Mouse (Mus musculus) intestine, embryonic 16.5 days (tissue): ENCODE data around the gene Galnt2. TPM values are rescaled to one million over a fixed set of nuclear protein-coding genes. Genes with fewer than 3 reads are reported as not detected.

Source experiments
- ATAC-seq: fragments of 200-750 bp; cut with Nextera tagmentation; 2 replicates; pipeline ENCODE4 v1.8.0; 2017; ENCODE audit warnings: moderate TSS enrichment, moderate library complexity
- H3K27ac ChIP-seq: fragments of 300-500 bp; sonication (generic); 2 replicates; pipeline ENCODE4 v1.5.1; 2014; ENCODE audit warnings: mild to moderate bottlenecking, low read length
- H3K27me3 ChIP-seq: fragments of 300-500 bp; sonication (generic); replicated peaks from 2 replicates; pipeline ENCODE4 v1.6.1; 2014; ENCODE audit warnings: low read length, control low read depth, mixed read lengths; ENCODE audit not compliant: control insufficient read depth, insufficient read depth
- H3K36me3 ChIP-seq: fragments of 300-500 bp; sonication (generic); 2 replicates; pipeline ENCODE4 v1.6.1; 2014; ENCODE audit warnings: low read length, control low read depth; ENCODE audit not compliant: control insufficient read depth, insufficient read depth
- H3K4me1 ChIP-seq: fragments of 300-500 bp; sonication (generic); 2 replicates; pipeline ENCODE4 v1.6.1; 2014; ENCODE audit warnings: low read length, control low read depth, mixed read lengths; ENCODE audit not compliant: control insufficient read depth, insufficient read depth
- H3K4me2 ChIP-seq: fragments of 300-500 bp; sonication (generic); 2 replicates; pipeline ENCODE4 v1.6.1; 2014; ENCODE audit warnings: low read depth, low read length, control low read depth
- H3K4me3 ChIP-seq: fragments of 300-500 bp; sonication (generic); 2 replicates; pipeline ENCODE4 v1.5.1; 2014; ENCODE audit warnings: mild to moderate bottlenecking, low read length
- H3K9ac ChIP-seq: fragments of 300-500 bp; sonication (generic); 2 replicates; pipeline ENCODE4 v1.6.1; 2014; ENCODE audit warnings: low read depth, low read length
- H3K9me3 ChIP-seq: fragments of 300-500 bp; sonication (generic); 2 replicates; pipeline ENCODE4 v1.6.1; 2016; ENCODE audit warnings: low read length, control low read depth; ENCODE audit not compliant: control insufficient read depth
- WGBS: fragments of 180-500 bp; shearing (Covaris S2); extraction: QIAGEN DNeasy Blood & Tissue Kit; methylation state at CpG from one replicate; pipeline ENCODE4 v1.1.7; 2014; 5-methylcytosine and 5-hydroxymethylcytosine counted together
- polyA plus RNA-seq: library from polyadenylated mRNA; unstranded; fragments of >200 nt; fragmentation: Nextera tagmentation; extraction: Ambion mirVana; gene quantifications from 2 replicates; pipeline ENCODE4 v1.2.1, GENCODE M21; 2015

Galnt2 gene
- polyA plus RNA-seq, 1 experiment from 2014 or later: 35.9 TPM

DNA sequence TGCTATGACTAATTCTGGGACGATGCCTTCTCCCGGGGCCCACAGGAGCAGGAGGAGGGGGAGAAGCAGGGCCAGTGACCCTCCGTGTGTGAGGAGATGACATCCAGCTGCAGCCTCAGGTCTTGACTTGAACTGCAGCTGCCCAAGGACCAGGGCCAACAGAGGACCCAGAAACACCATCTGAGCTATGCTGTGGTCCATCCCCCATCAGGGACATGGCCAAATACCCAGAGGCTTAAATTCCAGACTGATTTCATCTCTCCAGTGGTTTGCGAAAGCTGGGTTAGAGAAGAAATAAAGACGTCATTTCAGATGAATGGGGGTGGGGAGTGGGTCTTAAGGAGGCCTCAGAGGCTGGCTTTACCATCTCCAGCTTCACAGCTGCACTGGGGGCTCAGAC is 35.0 kb upstream of the Galnt2 start:
- no peak overlapping the region for H3K9ac ChIP-seq
- no peaks in the 10 kb centered on the region for H3K9me3 ChIP-seq
- no peaks in the 10 kb centered on the region for H3K36me3 ChIP-seq
- WGBS: 34% methylated on average over 5 of the region's 5 CpGs
- H3K27me3 ChIP-seq: no peaks in the 10 kb centered on the region
- H3K27ac ChIP-seq: no peak overlapping the region
- H3K4me2 ChIP-seq: no peak overlapping the region
- H3K4me1 ChIP-seq: peaks cover 9% of the 10 kb centered on the region
- H3K4me3 ChIP-seq: no peak overlapping the region
- peak; percentile 69 for ATAC-seq

DNA sequence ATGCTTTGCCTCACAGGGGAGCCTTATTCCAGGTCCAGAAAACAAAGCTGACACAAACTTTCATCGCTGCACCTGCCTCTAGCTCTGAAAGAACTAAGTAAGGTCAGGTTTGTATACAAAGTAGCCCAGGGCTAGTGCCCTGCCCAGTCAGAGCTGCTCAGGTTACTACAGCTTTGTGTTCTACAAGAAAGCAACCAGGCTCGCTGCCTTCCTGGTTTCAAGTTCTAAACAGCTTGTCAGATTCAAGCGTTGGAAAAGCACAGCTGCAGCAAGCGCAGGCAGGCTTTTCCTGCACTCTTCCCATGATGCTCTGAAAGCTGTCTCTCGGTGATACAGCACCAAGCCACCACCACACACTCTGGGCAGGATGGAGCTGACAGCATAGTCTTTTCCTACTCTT is 34.4 kb upstream of the Galnt2 start:
- H3K36me3 ChIP-seq: no peaks in the 10 kb centered on the region
- peaks cover 9% of the 10 kb centered on the region for H3K4me1 ChIP-seq
- no peaks in the 10 kb centered on the region for H3K9me3 ChIP-seq
- no peak overlapping the region for H3K4me3 ChIP-seq
- no peak for ATAC-seq
- H3K27ac ChIP-seq: no peak overlapping the region
- H3K27me3 ChIP-seq: no peaks in the 10 kb centered on the region
- H3K9ac ChIP-seq: no peak overlapping the region
- WGBS: 30% methylated on average over 5 of the region's 5 CpGs
- H3K4me2 ChIP-seq: no peak overlapping the region

DNA sequence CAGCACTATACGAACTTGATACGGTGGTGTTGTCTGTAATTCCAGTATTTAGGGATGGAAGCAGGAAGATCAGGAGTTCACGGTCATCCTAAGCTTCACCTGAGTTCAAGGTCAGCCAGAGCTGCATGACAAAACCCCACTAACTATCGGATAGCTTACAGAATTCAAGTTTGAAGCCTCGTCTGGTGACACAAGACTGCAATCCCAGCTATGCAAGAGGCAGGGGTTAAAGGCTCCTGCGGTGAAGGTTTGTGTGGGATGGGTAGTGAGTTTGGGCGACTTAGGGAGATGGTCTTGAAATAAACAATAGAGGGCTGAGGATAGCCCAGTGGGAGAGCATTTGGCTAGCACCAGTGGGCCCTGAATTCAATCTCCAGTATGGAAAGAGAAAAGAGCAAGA is 33.0 kb upstream of the Galnt2 start:
- no peak for ATAC-seq
- Histone ChIP-seq H3K9ac (no peak overlapping the region), H3K27me3 (no peaks in the 10 kb centered on the region), H3K27ac (no peak overlapping the region), H3K36me3 (no peaks in the 10 kb centered on the region), H3K4me2 (no peak overlapping the region), H3K9me3 (no peaks in the 10 kb centered on the region), H3K4me3 (no peak overlapping the region), H3K4me1 (peaks cover 9% of the 10 kb centered on the region)
- 84% methylated on average over 7 of the region's 7 CpGs for WGBS

DNA sequence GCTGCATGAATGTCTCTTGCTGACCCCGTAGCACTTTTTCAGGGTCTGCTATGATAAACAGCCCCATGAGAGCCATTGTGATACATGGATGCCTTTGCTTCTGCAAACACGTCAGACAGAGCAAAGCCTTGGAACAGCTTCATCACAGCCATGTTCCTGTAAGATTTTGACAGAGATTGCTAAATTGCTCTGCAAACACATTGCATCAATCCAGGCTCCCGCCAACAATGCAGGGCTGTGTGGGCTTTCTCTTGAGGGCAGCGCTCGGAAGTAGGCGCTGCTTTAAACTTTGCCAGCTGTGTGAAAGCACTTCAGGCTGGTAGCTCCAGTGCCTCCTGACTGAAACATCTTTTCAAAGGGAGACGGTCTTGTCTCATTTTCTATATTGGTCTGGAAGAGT is 30.8 kb upstream of the Galnt2 start:
- WGBS: 33% methylated on average over 7 of the region's 7 CpGs
- Histone ChIP-seq H3K9ac (no peak overlapping the region), H3K27me3 (no peaks in the 10 kb centered on the region)

DNA sequence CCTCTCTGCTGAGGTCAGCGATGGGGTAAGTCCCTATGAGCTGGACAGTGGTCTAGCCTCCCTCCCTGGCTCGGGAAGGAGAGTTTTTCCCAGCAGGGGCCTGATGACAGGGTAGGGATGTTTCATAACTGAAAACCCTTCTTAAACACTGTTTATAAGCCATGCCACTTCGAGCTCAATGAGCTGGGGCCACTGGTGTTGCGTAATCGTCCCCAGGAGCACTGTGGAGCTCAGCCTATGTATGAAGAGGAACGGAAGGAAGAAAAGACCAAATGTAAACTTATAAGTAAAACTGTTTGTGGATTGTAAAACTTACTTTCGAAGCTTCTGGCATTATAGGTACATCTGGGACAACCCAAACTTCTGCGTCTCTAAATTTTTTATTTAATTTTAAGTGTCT is 29.5 kb upstream of the Galnt2 start:
- Histone ChIP-seq H3K4me2 (no peak overlapping the region), H3K9me3 (no peaks in the 10 kb centered on the region), H3K9ac (no peak overlapping the region), H3K27me3 (no peaks in the 10 kb centered on the region), H3K4me3 (no peak overlapping the region), H3K27ac (no peak overlapping the region), H3K4me1 (peaks cover 2% of the 10 kb centered on the region), H3K36me3 (no peaks in the 10 kb centered on the region)
- ATAC-seq: no peak
- 59% methylated on average over 8 of the region's 8 CpGs for WGBS

More for the DNA sequence above, 30.8 kb upstream of the Galnt2 start:
- Histone ChIP-seq H3K4me2 (no peak overlapping the region), H3K9me3 (no peaks in the 10 kb centered on the region), H3K4me3 (no peak overlapping the region), H3K36me3 (no peaks in the 10 kb centered on the region), H3K4me1 (peaks cover 9% of the 10 kb centered on the region), H3K27ac (no peak overlapping the region)
- ATAC-seq: no peak

DNA sequence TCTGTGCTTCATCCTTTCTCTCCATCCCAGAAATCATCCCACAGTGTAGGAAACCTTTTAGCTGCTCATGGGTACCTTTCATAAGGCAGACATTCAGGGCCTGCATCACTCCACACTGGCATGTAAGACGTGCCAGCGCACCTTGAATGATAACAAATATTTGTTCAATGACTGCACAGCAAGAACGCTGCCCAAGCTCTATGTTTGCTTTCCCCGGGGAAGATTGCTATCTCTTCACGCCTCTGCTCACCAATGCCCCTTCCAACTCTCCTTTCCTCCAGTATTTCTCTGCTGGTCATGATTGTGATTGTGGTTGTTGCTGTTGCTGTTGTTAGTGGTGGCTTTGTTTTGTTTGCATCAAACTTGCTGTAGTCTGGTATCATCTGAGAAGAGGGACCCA is 28.3 kb upstream of the Galnt2 start:
- no peak overlapping the region for H3K9ac ChIP-seq
- H3K9me3 ChIP-seq: no peaks in the 10 kb centered on the region
- H3K4me3 ChIP-seq: no peak overlapping the region
- H3K4me2 ChIP-seq: no peak overlapping the region
- ATAC-seq: no peak
- 61% methylated on average over 5 of the region's 5 CpGs for WGBS
- no peaks in the 10 kb centered on the region for H3K36me3 ChIP-seq
- H3K4me1 ChIP-seq: no peaks in the 10 kb centered on the region
- no peaks in the 10 kb centered on the region for H3K27me3 ChIP-seq
- no peak overlapping the region for H3K27ac ChIP-seq

DNA sequence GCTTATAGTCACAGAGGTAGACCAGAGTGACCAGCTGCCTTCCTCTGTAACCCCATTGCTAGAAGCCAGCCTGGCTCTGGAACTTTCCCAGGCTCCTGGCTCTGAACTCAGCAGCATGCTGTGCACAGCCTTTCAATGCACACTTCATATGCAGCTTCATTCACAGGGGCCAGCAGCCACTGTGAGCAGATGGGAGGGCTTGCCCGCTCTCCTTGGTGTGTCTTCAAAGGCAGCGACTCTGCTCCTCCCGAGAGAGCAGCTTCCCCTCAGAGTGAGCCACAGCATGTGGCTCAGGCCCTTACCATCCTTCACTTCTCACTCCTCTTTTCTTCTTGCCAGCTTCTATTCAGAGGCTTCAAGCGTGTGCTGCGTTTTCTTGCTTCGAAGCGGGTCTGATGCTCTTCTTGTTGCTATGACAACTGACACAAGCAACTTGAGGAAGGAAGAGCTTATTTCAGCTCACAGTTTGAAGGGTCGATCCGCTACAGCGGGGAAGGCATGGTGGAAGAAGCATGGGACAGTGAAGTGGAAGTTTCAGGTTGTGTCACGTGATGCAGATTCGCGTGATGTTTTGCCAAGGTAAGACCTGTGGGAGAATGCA is 27.1 kb upstream of the Galnt2 start:
- WGBS: 82% methylated on average over 13 of the region's 13 CpGs
- no peaks in the 10 kb centered on the region for H3K9me3 ChIP-seq
- no peaks in the 10 kb centered on the region for H3K27me3 ChIP-seq
- no peaks in the 10 kb centered on the region for H3K4me1 ChIP-seq
- H3K4me2 ChIP-seq: no peak overlapping the region
- H3K27ac ChIP-seq: no peak overlapping the region
- H3K9ac ChIP-seq: no peak overlapping the region
- H3K4me3 ChIP-seq: no peak overlapping the region
- ATAC-seq: no peak
- H3K36me3 ChIP-seq: no peaks in the 10 kb centered on the region

DNA sequence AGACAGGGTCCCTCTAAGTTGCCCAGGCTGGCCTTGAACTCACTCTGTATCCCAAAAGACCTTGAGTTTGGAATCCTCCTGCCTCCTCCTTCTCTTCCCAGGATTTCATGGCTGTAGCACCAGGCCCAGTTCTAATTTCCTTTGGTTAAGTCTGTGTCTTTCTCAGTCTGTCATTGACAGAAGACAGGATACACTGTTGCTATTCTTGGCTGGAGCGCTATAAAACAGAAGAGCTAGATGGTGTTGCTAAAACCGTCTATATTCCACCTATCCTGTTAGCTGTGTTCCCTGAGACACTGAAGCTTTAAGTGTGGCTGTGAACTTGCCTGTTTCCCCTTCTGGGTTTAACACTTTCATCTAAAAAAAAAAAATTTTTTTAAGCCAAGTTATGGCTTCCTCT is 19.0 kb upstream of the Galnt2 start:
- H3K27ac ChIP-seq: peak overlapping the region; percentile 31
- ATAC-seq: no peak
- no peak overlapping the region for H3K4me2 ChIP-seq
- 47% methylated on average over 2 of the region's 2 CpGs for WGBS
- H3K4me1 ChIP-seq: peaks cover 8% of the 10 kb centered on the region
- no peaks in the 10 kb centered on the region for H3K27me3 ChIP-seq
- H3K4me3 ChIP-seq: no peak overlapping the region
- H3K9ac ChIP-seq: no peak overlapping the region
- H3K36me3 ChIP-seq: no peaks in the 10 kb centered on the region
- H3K9me3 ChIP-seq: no peaks in the 10 kb centered on the region

DNA sequence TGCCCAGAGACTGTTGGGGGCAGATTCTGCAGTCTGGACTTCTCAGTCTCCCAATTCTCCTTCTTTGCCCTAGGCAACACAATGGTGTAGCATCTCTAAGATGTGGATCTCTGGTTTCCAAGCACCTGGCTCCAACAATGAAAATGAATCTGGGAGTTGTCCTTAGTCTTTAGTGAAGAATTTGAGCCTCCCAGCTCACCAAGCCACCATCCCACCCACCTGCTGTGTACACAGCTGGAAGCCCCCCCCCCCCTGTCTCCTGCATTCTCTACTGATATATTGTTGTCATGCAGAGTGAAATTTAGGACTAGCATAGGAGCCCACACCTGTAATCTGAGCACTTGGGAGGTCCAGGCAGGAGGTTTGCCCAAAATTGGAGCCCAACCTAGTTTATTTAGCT is 14.2 kb upstream of the Galnt2 start:
- Histone ChIP-seq H3K27ac (no peak overlapping the region), H3K4me2 (no peak overlapping the region), H3K27me3 (no peaks in the 10 kb centered on the region), H3K4me3 (no peak overlapping the region), H3K4me1 (peaks cover 8% of the 10 kb centered on the region), H3K36me3 (no peaks in the 10 kb centered on the region), H3K9me3 (no peaks in the 10 kb centered on the region), H3K9ac (no peak overlapping the region)
- ATAC-seq: no peak

DNA sequence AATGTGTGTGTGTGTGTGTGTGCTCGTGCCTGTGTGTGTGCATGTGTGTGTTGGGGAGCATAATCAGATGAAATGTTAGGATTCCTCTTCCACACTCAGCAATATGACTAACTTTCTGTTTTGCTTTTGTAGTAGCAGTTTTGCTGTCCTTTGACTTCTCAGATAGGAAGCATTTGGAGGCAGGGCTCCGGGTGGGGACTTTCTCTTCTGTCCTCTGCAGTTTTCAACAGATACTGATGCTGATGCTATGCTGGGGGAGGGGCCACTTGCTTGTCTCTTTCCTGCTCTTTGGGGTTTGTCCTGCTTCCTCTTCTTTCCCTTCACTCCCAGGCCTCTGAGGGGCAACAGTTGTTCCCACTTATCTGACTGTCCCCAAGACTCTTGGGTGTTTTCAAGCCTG is 1.3 kb upstream of the Galnt2 start:
- Histone ChIP-seq H3K4me3 (no peak overlapping the region), H3K36me3 (no peaks in the 10 kb centered on the region), H3K27ac (no peak overlapping the region), H3K9ac (no peak overlapping the region), H3K9me3 (no peaks in the 10 kb centered on the region), H3K4me1 (peaks cover 21% of the 10 kb centered on the region), H3K4me2 (no peak overlapping the region), H3K27me3 (no peaks in the 10 kb centered on the region)
- ATAC-seq: no peak
- WGBS: 63% methylated on average over 2 of the region's 2 CpGs
